Mouse (Mus musculus): ENCODE measurements around the gene Gm47955.

DNA sequence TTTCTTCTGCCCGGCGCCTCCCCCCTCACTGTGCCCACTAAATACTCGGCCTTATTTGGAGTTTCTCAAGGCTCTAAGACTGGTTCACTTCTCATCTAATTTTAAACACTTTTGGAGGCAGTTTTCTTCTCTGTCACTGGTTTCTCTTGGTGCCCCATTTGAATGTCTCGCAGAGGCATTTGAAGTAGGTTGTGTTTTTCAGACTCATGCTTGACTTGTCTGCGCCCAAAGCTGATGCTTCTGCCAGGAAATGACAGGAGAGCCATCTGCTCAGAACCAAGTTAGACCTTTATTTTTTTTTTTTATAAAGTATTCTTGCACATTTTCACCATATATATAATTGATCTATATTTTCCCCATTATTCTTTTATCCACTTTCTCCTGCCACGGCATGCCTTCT lies 26.7 kb downstream of the Gm47955 start:
- TF ChIP-seq MYOG (IDR thresholded peaks at IDR 0.05; ENCODE audit: control insufficient read depth in 1 of 3, insufficient read depth in 1 of 3, insufficient read length in 2 of 3, low read depth in 2 of 3) (no peak), USF1 (IDR thresholded peaks at IDR 0.05; ENCODE audit: low read depth) (no peak), POLR2A (IDR thresholded peaks at IDR 0.05; ENCODE audit: insufficient read length, low read depth) (no peak), MYOD1 (IDR thresholded peaks at IDR 0.05; ENCODE audit: control insufficient read depth in 1 of 3, insufficient read length in 2 of 3, low read depth in 2 of 3) (no peak)

Measured in myocyte (in vitro differentiated cells).